Mouse (Mus musculus): ENCODE measurements around the gene Kif5a.

DNA sequence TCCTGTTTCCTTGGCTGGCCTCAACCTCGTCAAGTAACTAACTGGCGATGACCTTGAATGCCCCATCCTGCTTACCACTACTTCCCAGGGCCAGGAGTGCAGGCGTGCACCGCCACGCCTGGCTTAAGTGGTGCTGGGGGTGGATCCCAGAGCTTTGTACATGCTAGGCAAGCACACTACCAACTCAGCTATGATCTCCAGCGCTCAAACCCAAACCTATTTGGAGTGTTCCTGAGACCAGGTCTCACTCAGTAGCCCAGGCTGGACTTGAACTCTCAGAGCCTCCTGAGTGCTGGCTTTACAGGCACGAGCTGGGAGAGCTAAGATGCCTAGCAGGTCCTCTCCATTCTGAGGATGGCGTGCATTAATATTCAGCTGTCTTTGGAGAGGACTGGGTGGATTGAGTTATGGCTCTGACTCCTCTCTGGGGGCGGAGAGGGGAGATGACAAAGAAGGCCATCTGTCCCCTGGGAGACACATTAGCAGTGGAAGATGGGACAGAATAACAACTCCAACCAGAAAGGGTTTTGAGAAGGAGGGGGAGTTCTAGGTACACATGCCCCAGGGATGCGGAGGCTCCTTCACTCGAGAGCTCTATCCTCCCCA, 65.5 kb downstream of the Kif5a start:
- TF ChIP-seq CTCF (IDR thresholded peaks at IDR 0.05; ENCODE audit: low read depth), result no peak
- TF ChIP-seq EP300 (optimal IDR thresholded peaks at IDR 0.05), result no peak
